Mouse (Mus musculus) brain, adult 2 months (tissue): ENCODE data around the gene Pex14.
"Not testable (repeated sequence)": the region's sequence is repeated elsewhere in the genome, so short reads cannot be mapped to it uniquely, and the experiment has no call there.

Source experiments
- DNase-seq: peaks from one replicate; pipeline ENCODE4 v3.0.0; 2011; ENCODE audit warnings: low read depth, low spot score

Pex14 gene

GRCm38 (mm10) chr4:149103875-149104561, 4.3 kb upstream of the Pex14 start, which contains the start of gene Dffa:
Dffa (plus strand) TSS chr4:149104146.
- DNase-seq: peak; percentile 97

DNA sequence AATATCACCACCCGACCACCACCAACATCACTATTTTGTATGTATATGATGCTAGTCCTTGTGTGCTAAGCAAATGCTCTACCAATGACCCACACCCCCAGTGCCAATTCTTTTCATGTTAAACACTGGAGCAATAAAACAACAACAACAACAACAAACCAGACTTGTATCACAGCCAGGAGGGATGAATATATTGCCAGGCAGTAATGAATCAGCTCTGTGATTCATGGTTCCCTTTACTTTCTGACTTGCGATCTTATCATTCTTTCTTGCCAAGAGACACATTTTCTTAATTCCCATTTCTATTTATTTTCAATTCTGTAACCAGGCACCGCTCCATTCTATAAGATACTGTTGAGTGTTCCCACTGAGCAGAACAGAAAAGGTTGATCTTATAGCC, 1.8 kb upstream of the Pex14 start:
- no peak for DNase-seq

DNA sequence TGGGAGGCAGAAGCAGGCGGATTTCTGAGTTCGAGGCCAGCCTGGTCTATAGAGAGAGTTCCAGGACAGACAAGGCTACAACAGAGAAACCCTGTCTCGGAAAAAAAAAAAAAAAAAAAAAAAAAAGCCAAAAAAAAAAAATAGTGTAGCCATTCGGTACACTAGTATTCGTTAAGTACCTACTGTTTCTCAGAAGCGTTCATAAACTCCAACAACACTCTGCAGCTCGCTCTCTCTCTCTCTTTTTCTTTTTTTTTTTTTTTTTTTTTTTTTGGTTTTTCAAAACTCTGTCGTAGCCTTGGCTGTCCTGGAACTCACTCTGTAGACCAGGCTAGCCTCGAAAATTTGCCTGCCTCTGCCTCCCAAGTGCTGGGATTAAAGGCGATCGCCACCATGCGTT, 773 bp upstream of the Pex14 start:
- DNase-seq: not testable (repeated sequence)

- no peak for DNase-seq
Measured at GRCm38 (mm10) chr4:149098571-149098970, 1.1 kb downstream of the Pex14 start.

DNA sequence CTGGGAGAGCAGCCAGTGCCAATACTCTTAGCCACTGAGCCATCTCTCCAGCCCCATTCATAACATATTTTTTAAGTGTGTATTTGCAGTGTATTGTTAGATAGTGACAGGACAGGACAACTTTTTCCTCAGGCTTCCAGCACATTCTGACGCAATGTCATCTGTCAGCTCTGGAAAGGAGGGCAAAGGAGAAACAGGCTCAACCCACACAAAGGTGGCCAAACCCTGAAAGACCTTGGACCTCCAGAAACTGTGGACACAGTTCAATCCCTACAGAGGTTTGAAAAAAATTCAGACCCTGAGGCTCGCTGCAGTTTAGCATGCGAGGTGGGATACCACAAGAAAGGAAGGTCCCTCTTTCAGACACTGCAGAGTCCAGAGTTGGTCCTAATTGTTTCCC, 1.7 kb downstream of the Pex14 start:
- DNase-seq: no peak

GRCm38 (mm10) chr4:149091364-149091763, 8.3 kb downstream of the Pex14 start:
- no peak for DNase-seq

- DNase-seq: no peak
Measured at GRCm38 (mm10) chr4:149085381-149085780, 14.3 kb downstream of the Pex14 start.

DNA sequence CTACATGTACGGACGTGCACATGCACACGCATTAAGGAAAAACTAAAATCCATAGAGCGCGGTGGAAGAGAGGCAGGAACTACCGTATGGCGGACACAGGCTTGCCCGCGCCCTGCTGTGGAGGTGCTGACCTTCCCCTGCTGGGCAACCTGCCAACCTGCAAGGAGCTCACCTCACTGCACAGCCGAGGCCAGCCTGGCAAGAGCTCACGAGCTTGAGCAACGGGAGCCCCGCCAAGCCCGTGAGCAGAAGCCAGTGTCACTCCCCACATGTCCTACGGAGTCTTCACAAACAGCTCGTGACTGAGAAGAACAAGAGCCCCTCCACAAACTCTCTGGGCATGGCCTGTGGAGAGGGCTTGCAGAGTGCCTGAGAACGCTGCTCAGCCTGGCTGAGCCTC, 18.1 kb downstream of the Pex14 start:
- DNase-seq: peak; percentile 92

GRCm38 (mm10) chr4:149080111-149080510, 19.6 kb downstream of the Pex14 start:
- no peak for DNase-seq

DNA sequence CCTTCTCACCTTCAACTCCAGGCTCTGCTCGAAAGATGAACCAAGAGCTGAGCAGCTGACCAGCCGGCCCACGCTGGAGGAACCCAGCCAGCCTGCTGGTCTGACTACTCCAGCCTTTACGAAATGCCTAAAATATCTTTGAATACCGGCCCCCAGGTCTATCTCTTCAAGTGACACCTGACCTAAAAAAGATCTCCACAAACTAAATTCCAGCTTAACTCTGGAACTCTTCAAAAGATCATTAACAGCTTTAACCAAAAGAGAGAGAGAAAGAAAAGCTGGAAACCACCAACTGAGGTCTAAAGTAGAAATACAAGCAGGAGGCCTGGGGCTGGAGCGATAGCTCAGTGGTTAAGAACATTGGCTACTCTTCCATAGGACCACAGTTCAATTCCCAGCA, 20.0 kb downstream of the Pex14 start:
- no peak for DNase-seq

GRCm38 (mm10) chr4:149078261-149078660, 21.4 kb downstream of the Pex14 start:
- no peak for DNase-seq

DNA sequence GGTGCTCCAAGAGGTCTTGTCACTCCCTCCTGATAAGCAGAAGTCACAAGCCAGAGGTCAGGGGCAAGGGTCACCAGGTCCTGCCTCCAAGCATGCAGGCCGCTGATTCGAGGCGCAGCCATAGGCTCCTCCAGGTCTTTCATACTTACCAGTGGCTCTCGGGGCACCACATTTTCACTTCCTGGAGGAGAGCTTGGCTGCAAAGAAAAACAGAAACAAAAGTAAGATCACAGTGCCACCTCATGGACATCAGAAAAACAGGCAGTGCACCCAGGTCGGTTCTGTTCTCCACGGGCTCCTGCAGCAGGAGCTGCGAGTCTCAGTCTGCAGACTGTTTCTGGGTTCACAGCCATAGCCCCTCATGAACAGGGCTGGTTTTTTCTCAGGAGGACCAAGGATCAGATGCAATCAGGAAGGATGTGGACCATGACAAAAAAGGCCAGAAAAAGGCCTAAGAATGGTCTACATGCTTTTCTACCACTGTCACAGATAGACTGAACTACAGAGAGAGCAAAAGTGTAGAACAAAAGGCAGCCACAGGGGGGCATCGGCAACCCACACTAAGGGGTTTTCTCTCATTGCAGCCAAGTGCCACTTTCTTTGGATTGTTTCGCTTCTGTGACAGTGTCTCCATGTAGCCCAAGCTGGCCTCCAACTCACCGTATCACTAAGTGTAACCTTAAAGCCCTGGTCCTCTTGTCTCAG, 23.7 kb downstream of the Pex14 start:
- DNase-seq: peak; percentile 87

DNA sequence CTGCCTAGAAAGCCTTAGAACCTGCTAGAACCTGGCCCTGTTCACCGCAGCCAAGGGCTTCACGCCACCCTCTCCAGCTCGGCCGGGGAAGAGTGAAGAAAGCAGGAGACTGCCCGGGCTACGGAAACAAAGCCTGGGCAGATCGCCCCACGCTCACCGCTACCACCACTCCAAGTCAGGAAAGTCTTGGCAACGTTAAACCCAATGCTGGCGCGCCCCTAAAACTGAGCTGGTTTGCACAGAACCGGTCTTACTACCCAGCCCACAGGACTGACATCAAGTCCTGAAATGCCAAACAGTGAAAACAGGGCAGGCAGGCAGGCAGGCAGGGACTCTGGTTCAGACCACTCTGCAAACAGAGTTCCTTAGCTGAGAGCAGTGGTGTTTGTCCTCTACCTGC, 24.6 kb downstream of the Pex14 start:
- no peak for DNase-seq

GRCm38 (mm10) chr4:149066672-149067551, 32.8 kb downstream of the Pex14 start:
- DNase-seq: peak; percentile 70

DNA sequence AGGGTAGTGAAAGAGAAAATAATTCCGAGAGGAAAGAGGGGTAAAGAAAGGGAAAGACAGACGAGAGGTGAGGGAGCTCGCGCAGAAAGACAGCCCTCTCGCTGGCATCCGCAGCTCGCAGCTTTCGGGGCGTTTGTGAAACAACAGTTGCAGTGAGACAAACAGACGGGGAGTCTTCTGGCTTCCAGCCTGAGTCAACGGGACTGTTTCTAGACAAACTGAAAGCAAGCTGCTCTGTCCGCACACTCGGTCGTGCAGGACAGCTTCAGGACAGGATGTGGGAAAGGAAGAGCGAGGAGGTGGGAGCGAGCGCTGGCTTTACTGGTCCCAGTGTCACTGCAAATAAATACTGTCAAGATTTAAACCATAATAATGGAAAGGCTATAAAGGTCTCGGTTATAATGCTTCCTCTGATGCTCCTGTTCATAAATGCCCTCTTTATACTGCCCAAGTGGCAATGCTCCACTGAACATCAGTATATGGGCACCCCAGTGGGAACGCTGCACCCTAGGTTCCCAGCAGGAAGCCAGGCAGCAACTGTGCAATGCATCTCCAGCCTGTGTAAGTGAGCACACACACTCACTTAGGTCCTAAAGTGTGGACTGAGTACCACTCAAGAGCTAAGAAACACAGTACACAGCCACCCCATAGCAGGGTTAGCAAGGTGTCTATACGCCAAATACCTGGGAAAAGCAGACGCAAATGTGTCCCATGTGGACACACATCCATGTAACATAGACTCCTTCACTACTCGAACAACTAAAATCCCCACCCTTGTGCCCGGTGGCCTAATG, 35.4 kb downstream of the Pex14 start:
- no peak for DNase-seq

- no peak for DNase-seq
Measured at GRCm38 (mm10) chr4:149062406-149063318, 37.0 kb downstream of the Pex14 start.

- DNase-seq: no peak
Measured at GRCm38 (mm10) chr4:149061432-149061718, 38.3 kb downstream of the Pex14 start.

GRCm38 (mm10) chr4:149060621-149061431, 38.9 kb downstream of the Pex14 start:
- DNase-seq: peak; percentile 68

DNA sequence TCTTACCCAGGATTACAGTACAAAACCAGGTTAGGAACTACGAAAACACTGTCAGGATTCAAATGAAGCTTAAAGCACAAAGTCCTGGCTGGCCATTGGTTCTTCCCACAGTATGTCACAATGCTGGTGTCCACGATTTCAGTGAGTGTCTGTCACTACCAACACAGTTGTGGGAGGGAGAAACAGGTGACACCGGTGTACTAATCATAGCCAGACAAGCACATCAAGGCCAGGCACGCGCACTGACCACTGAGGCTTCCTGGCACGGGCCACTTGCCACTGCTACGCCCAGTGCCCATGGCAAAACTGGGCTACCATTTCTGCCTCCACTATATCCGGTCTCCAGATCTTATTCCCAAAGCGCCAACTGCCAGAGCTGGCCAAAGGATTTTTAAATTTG, 40.0 kb downstream of the Pex14 start:
- DNase-seq: no peak

- peak; percentile 30 for DNase-seq
Measured at GRCm38 (mm10) chr4:149058298-149058697, 41.4 kb downstream of the Pex14 start.
